ENCODE assay signal across 19 mouse cellular contexts in the genomic region with DNA sequence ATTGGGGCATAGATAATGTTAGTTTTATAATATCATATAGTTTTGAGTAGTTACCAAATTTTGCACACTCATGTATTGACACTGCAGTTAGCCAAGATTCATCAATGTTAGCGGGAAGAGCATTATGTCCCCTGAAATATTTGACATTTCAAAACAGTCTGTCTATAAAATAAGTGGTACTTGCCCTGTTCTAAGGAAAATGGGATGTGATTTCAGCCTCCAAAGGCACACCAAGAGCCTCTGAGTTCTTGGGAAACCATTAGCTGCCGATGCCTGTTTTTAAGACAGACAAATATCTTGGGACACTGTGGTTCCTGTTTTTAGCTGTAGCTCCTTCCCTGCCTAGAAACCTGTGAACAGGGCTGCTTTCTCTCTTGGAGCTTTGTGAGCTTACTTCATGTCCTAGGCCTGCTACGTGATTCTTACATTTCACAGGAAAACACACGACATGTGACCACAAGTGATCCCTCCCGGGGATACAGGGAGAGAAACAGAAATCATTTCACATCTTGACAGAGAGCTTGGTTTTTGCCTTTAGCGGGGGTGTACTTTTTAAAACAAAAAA. TPM values are rescaled to one million over a fixed set of nuclear protein-coding genes. Genes with fewer than 3 reads are reported as not detected.
A peak's percentile ranks its signal among the peaks of the same experiment; 100 is the strongest.
DNase-seq lines count a peak whose midpoint lies in the region; ATAC-seq and TF ChIP-seq lines count a peak whose summit lies in the region.
"Had no signal": no experiment of that assay in that cellular context is flagged by ENCODE, and none has a peak within 500 bp of the region (broad histone marks: within the 10 kb centered on the region; RNA-seq: fewer than 3 reads in every experiment).

No protein-coding gene starts in this region.

- no peak for TF ChIP-seq POLR2A in spleen, adult 2 months (IDR thresholded peaks at IDR 0.05; ENCODE audit: low read depth, low read length)

- DNase-seq in spleen, adult 2 months (ENCODE audit: low read depth in 1 of 2, low spot score in 2 of 2), result no peak
- DNase-seq in spleen, adult 12 weeks (ENCODE audit: low spot score), result no peak
- DNase-seq in CD4-positive helper T cell, adult 2 months (ENCODE audit: low read depth, low spot score), result peak; percentile 39
- DNase-seq in T-cell, adult 2 months (ENCODE audit: low spot score), result peak; percentile 14
- no peak for DNase-seq in hindbrain, embryonic 14.5 days (ENCODE audit: low spot score)
- no peak for DNase-seq in gastrocnemius, adult 8-10 months (ENCODE audit: low spot score in 2 of 2)
- DNase-seq: adrenal gland, postnatal 25 days; cerebellum, postnatal 14 days; gastrocnemius, postnatal 36 days; kidney, adult 11 months; kidney, postnatal 14 days; layer of hippocampus, adult 9-11 months had no signal

- WGBS in spleen, adult 2 months, result 6% methylated on average over 6 of the region's 6 CpGs
- WGBS in liver, embryonic 16.5 days (ENCODE audit: insufficient replicate concordance), result 20% methylated on average over 6 of the region's 6 CpGs
- 79% methylated on average over 6 of the region's 6 CpGs for whole genome bisulfite sequencing in hindbrain, embryonic 14.5 days

- TF ChIP-seq CTCF in spleen, adult 2 months (IDR thresholded peaks at IDR 0.05; ENCODE audit: extremely low read depth, insufficient read depth, insufficient read length, insufficient replicate concordance), result no peak

- no peak for ATAC-seq in liver, embryonic 16.5 days (ENCODE audit: low read depth)
- no peak for ATAC-seq in hindbrain, embryonic 14.5 days (ENCODE audit: low FRiP score)
- ATAC-seq in monocyte, adult 5-6 weeks (replicated peaks; ENCODE audit: insufficient number of reproducible peaks, low FRiP score, low TSS enrichment, poor library complexity, severe bottlenecking), result no peak
- ATAC-seq: lung, postnatal 0 days had no signal

- peak overlapping the region; percentile 75 for H3K4me2 ChIP-seq in liver, embryonic 16.5 days (ENCODE audit: low read depth, low read length)
- no peak overlapping the region for H3K4me2 ChIP-seq in hindbrain, embryonic 14.5 days (replicated peaks)
- H3K4me2 ChIP-seq: heart, embryonic 15.5 days; hindbrain, embryonic 12.5 days; limb, embryonic 13.5 days; midbrain, embryonic 11.5 days had no signal

- peak overlapping the region; percentile 68 for H3K9ac ChIP-seq in liver, embryonic 16.5 days (ENCODE audit: low read depth, low read length)
- H3K9ac ChIP-seq in hindbrain, embryonic 14.5 days, result no peak overlapping the region
- H3K9ac ChIP-seq: heart, embryonic 15.5 days; hindbrain, embryonic 12.5 days; limb, embryonic 13.5 days had no signal

- H3K27me3 ChIP-seq in spleen, adult 2 months (ENCODE audit: control insufficient read depth, insufficient read depth, low read length), result no peaks in the 10 kb centered on the region
- peaks cover 8% of the 10 kb centered on the region for H3K27me3 ChIP-seq in liver, embryonic 16.5 days (ENCODE audit: control insufficient read depth, insufficient read depth, low read depth, low read length)
- peaks cover 42% of the 10 kb centered on the region for H3K27me3 ChIP-seq in hindbrain, embryonic 14.5 days (ENCODE audit: control insufficient read depth, insufficient read depth, low read length)

- no peaks in the 10 kb centered on the region for H3K9me3 ChIP-seq in liver, embryonic 16.5 days (replicated peaks; ENCODE audit: control insufficient read depth, low read length)
- H3K9me3 ChIP-seq in hindbrain, embryonic 14.5 days (ENCODE audit: control insufficient read depth, low read length), result no peaks in the 10 kb centered on the region
- H3K9me3 ChIP-seq: heart, embryonic 15.5 days; hindbrain, embryonic 12.5 days; limb, embryonic 13.5 days had no signal

- H3K4me1 ChIP-seq in spleen, adult 2 months (ENCODE audit: control insufficient read depth, insufficient read depth, insufficient read length), result peaks cover 15% of the 10 kb centered on the region
- H3K4me1 ChIP-seq in liver, embryonic 16.5 days (ENCODE audit: control insufficient read depth, low read depth, low read length), result peaks cover 50% of the 10 kb centered on the region
- peaks cover 16% of the 10 kb centered on the region; the same call in 1 of the 2 replicates for H3K4me1 ChIP-seq in hindbrain, embryonic 14.5 days (replicated peaks; ENCODE audit: control insufficient read depth, insufficient read depth, low read length)

- peak overlapping the region; percentile 55 for H3K4me3 ChIP-seq in spleen, adult 2 months (ENCODE audit: extremely low read depth, insufficient read depth, insufficient read length)
- peak overlapping the region; percentile 64 for H3K4me3 ChIP-seq in liver, embryonic 16.5 days (ENCODE audit: low read depth, low read length)
- H3K4me3 ChIP-seq in hindbrain, embryonic 14.5 days (replicated peaks; ENCODE audit: low read length), result no peak overlapping the region
- H3K4me3 ChIP-seq: hindbrain, embryonic 12.5 days; limb, embryonic 13.5 days had no signal

- H3K27ac ChIP-seq in spleen, adult 2 months (ENCODE audit: insufficient read depth, low read length), result peak overlapping the region; percentile 89
- peak overlapping the region; percentile 91 for H3K27ac ChIP-seq in liver, embryonic 16.5 days (ENCODE audit: low read length)
- no peak overlapping the region for H3K27ac ChIP-seq in hindbrain, embryonic 14.5 days
- H3K27ac ChIP-seq: heart, embryonic 15.5 days; hindbrain, embryonic 12.5 days; limb, embryonic 13.5 days had no signal

- H3K36me3 ChIP-seq in spleen, adult 2 months (ENCODE audit: control insufficient read depth, insufficient read depth, low read length), result no peaks in the 10 kb centered on the region
- H3K36me3 ChIP-seq in liver, embryonic 16.5 days (ENCODE audit: control insufficient read depth, insufficient read depth), result no peaks in the 10 kb centered on the region
- no peaks in the 10 kb centered on the region for H3K36me3 ChIP-seq in hindbrain, embryonic 14.5 days (replicated peaks; ENCODE audit: control insufficient read depth, insufficient read depth)
- H3K36me3 ChIP-seq: heart, embryonic 15.5 days; hindbrain, embryonic 12.5 days; limb, embryonic 13.5 days had no signal

RNA-seq across cellular contexts. Expression of gene Ikzf1, which starts 4.0 kb away (rescaled TPM):
- 258 and 419 TPM in 2 replicates for polyA plus RNA-seq in spleen, adult 2 months (2012; rRNA removed)
- polyA plus RNA-seq in liver, embryonic 16.5 days (2015; fragmentation: Nextera tagmentation; extraction: Ambion mirVana), result 32.8 and 35.1 TPM in 2 replicates
- polyA plus RNA-seq in hindbrain, embryonic 14.5 days (2014; fragmentation: Nextera tagmentation; extraction: Ambion mirVana), result 2.2 and 2.6 TPM in 2 replicates
- total RNA-seq in monocyte, adult 5-6 weeks (2017), result 137 to 339 TPM (median 177 TPM) in 3 replicates
- under 1 TPM; 0.07 to 0.48 (median 0.35) TPM for total RNA-seq in gastrocnemius, adult 8-10 months (2022)

Comparison
In these comparisons a context has a peak if more than half of its experiments do, and no peak if none do; other contexts are left out.
1. DNase-seq: peak in CD4-positive helper T cell, adult 2 months (single experiment) and T-cell, adult 2 months (single experiment); none in spleen, adult 2 months (0 of 2), spleen, adult 12 weeks (single experiment), hindbrain, embryonic 14.5 days (single experiment) and gastrocnemius, adult 8-10 months (0 of 2).